Comparison of ENCODE assay signal across 16 mouse cellular contexts in genomic region chr8:105164272-105164902, GRCm38 (mm10). TPM values are rescaled to one million over a fixed set of nuclear protein-coding genes. Genes with fewer than 3 reads are reported as not detected.
A peak's percentile ranks its signal among the peaks of the same experiment; 100 is the strongest.
DNase-seq lines count a peak whose midpoint lies in the region; ATAC-seq lines count a peak whose summit lies in the region.
"Had no signal": no experiment of that assay in that cellular context is flagged by ENCODE, and none has a peak within 500 bp of the region (broad histone marks: within the 10 kb centered on the region; RNA-seq: fewer than 3 reads in every experiment).

No protein-coding gene starts in this region.

- ATAC-seq in heart, embryonic 13.5 days (ENCODE audit: extremely low read depth, insufficient number of reproducible peaks, low FRiP score, low TSS enrichment) = no peak
- no peak for ATAC-seq in neural tube, embryonic 15.5 days (ENCODE audit: low FRiP score)

- H3K9ac ChIP-seq in heart, embryonic 13.5 days = no peak overlapping the region
- H3K9ac ChIP-seq in neural tube, embryonic 15.5 days (replicated peaks) = no peak overlapping the region

- peaks cover 20% of the 10 kb centered on the region for H3K4me1 ChIP-seq in heart, embryonic 13.5 days
- H3K4me1 ChIP-seq in neural tube, embryonic 15.5 days = no peaks in the 10 kb centered on the region

- peak overlapping the region; percentile 68 for H3K27ac ChIP-seq in heart, embryonic 13.5 days (replicated peaks)
- H3K27ac ChIP-seq in neural tube, embryonic 15.5 days (replicated peaks) = no peak overlapping the region

- no peak for DNase-seq in heart, postnatal 4 days
- DNase-seq in neural tube, embryonic 10.5 days (ENCODE audit: extremely low spot score, low spot score) = peak; percentile 30
- peak; percentile 59 for DNase-seq in forelimb bud, embryonic 11.5 days (ENCODE audit: low read depth, low spot score)
- DNase-seq in yolk sac, embryonic 10.5 days (ENCODE audit: low spot score) = peak; percentile 8
- DNase-seq in spleen, postnatal 10 days (ENCODE audit: low spot score in 2 of 2) = no peak
- no peak for DNase-seq in frontal cortex, postnatal 14 days (ENCODE audit: low spot score in 2 of 2)
- DNase-seq: cerebellum, adult 8-10 months; lung, adult 2 months; right cerebral cortex, postnatal 14 days had no signal

- H3K4me2 ChIP-seq in heart, embryonic 13.5 days = peak overlapping the region; percentile 7; the same call in 1 of the 2 replicates
- no peak overlapping the region for H3K4me2 ChIP-seq in neural tube, embryonic 15.5 days

- H3K36me3 ChIP-seq in heart, embryonic 13.5 days = no peaks in the 10 kb centered on the region
- no peaks in the 10 kb centered on the region for H3K36me3 ChIP-seq in neural tube, embryonic 15.5 days

- H3K4me3 ChIP-seq in heart, embryonic 13.5 days = no peak overlapping the region
- H3K4me3 ChIP-seq in neural tube, embryonic 15.5 days (replicated peaks) = no peak overlapping the region

- H3K9me3 ChIP-seq in heart, embryonic 13.5 days = no peaks in the 10 kb centered on the region
- H3K9me3 ChIP-seq in neural tube, embryonic 15.5 days (replicated peaks) = no peaks in the 10 kb centered on the region

- no peaks in the 10 kb centered on the region for H3K27me3 ChIP-seq in heart, embryonic 13.5 days (replicated peaks)
- no peaks in the 10 kb centered on the region for H3K27me3 ChIP-seq in neural tube, embryonic 15.5 days (replicated peaks)
- H3K27me3 ChIP-seq: CH12.LX had no signal

- WGBS in heart, embryonic 13.5 days = 9% methylated on average over 6 of the region's 6 CpGs
- 38% methylated on average over 6 of the region's 6 CpGs for WGBS in neural tube, embryonic 15.5 days

RNA-seq across cellular contexts. Expression of gene Cbfb, which starts 6.1 kb away (rescaled TPM):
- polyA plus RNA-seq in heart, embryonic 13.5 days (2015; fragmentation: Nextera tagmentation; extraction: Ambion mirVana) = 39.4 and 43.0 TPM in 2 replicates
- total RNA-seq in heart, postnatal 4 days (2021) = 10 to 100 TPM; 44.7 to 46.9 TPM
- 34.0 and 38.6 TPM in 2 replicates for polyA plus RNA-seq in neural tube, embryonic 15.5 days (2015; fragmentation: Nextera tagmentation; extraction: Ambion mirVana)

RNA-seq across cellular contexts. Expression of gene Ces4a, which starts 32.8 kb away (rescaled TPM):
- polyA plus RNA-seq in heart, embryonic 13.5 days (2015; fragmentation: Nextera tagmentation; extraction: Ambion mirVana) = not detected in 2 replicates
- not detected for total RNA-seq in heart, postnatal 4 days (2021)
- 0.18 TPM in 1 of 2 replicates, not detected in the other for polyA plus RNA-seq in neural tube, embryonic 15.5 days (2015; fragmentation: Nextera tagmentation; extraction: Ambion mirVana)
- total RNA-seq: adrenal gland, adult 18-20 months; CH12.LX; hematopoietic stem cell, adult 5-6 weeks; layer of hippocampus, adult 8-10 months; monocyte, adult 5-6 weeks had no signal
- polyA plus RNA-seq: lung, adult 2 months had no signal

Comparison
In these comparisons a context has a peak if more than half of its experiments do, and no peak if none do; other contexts are left out.
1. DNase-seq: peak in neural tube, embryonic 10.5 days (single experiment), forelimb bud, embryonic 11.5 days (single experiment) and yolk sac, embryonic 10.5 days (single experiment); none in heart, postnatal 4 days (single experiment), spleen, postnatal 10 days (0 of 2) and frontal cortex, postnatal 14 days (0 of 2).